In genomic region chr8:22410688-22411281, GRCm38 (mm10) we compare ENCODE assay signal across 8 mouse cellular contexts. TPM values are rescaled to one million over a fixed set of nuclear protein-coding genes. Genes with fewer than 3 reads are reported as not detected.
DNase-seq lines count a peak whose midpoint lies in the region; ATAC-seq and TF ChIP-seq lines count a peak whose summit lies in the region.

No protein-coding gene starts in this region.

- 0 out of 2 replicates have a peak, but pooled peaks have one; percentile 18 for ATAC-seq in kidney, postnatal 0 days (replicated peaks; ENCODE audit: low FRiP score, low read depth)
- peak; percentile 56 for ATAC-seq in intestine, embryonic 16.5 days

- no peaks in the 10 kb centered on the region for H3K27me3 ChIP-seq in kidney, postnatal 0 days (ENCODE audit: insufficient read depth, low read length)
- H3K27me3 ChIP-seq in embryonic facial prominence, embryonic 10.5 days (replicated peaks; ENCODE audit: low read depth, poor library complexity, severe bottlenecking): no peaks in the 10 kb centered on the region
- H3K27me3 ChIP-seq in intestine, embryonic 16.5 days (replicated peaks; ENCODE audit: control insufficient read depth, insufficient read depth, low read length): no peaks in the 10 kb centered on the region
- H3K27me3 ChIP-seq in myocyte (ENCODE audit: control insufficient read depth, insufficient read depth, insufficient read length): no peaks in the 10 kb centered on the region

- DNase-seq in kidney, postnatal 0 days (ENCODE audit: low spot score): no peak
- DNase-seq in kidney, adult 9 months: no peak
- DNase-seq in embryonic facial prominence, embryonic 10.5 days (ENCODE audit: low spot score): no peak
- DNase-seq in cerebellum, adult 11 months: no peak
- no peak for DNase-seq in adrenal gland, postnatal 25 days
- DNase-seq in urinary bladder, postnatal 14 days (ENCODE audit: low spot score): no peak

- H3K4me2 ChIP-seq in kidney, postnatal 0 days (ENCODE audit: low read length): peak overlapping the region; percentile 65
- H3K4me2 ChIP-seq in intestine, embryonic 16.5 days (ENCODE audit: low read depth, low read length): peak overlapping the region; percentile 71
- H3K4me2 ChIP-seq in myocyte (ENCODE audit: low read depth): peak overlapping the region; percentile 72

- peak overlapping the region; percentile 63 for H3K4me3 ChIP-seq in kidney, postnatal 0 days (replicated peaks; ENCODE audit: low read depth, low read length)
- peak overlapping the region; percentile 90 for H3K4me3 ChIP-seq in embryonic facial prominence, embryonic 10.5 days
- H3K4me3 ChIP-seq in intestine, embryonic 16.5 days (ENCODE audit: low read length): peak overlapping the region; percentile 96
- H3K4me3 ChIP-seq in myocyte: peak overlapping the region; percentile 53

- peak overlapping the region; percentile 37 for H3ac ChIP-seq in myocyte (ENCODE audit: control insufficient read depth, insufficient read length)

- WGBS in kidney, postnatal 0 days: 12% methylated on average over 16 of the region's 16 CpGs
- WGBS in embryonic facial prominence, embryonic 10.5 days: 18% methylated on average over 16 of the region's 16 CpGs
- WGBS in intestine, embryonic 16.5 days: 13% methylated on average over 16 of the region's 16 CpGs

- H3K4me1 ChIP-seq in kidney, postnatal 0 days (replicated peaks; ENCODE audit: insufficient read depth, low read length): 0 out of 2 replicates have a peak, but pooled peaks cover 6% of the 10 kb centered on the region
- peaks cover 10% of the 10 kb centered on the region for H3K4me1 ChIP-seq in embryonic facial prominence, embryonic 10.5 days
- peaks cover 9% of the 10 kb centered on the region for H3K4me1 ChIP-seq in intestine, embryonic 16.5 days (ENCODE audit: control insufficient read depth, insufficient read depth, low read length)

- no peak for TF ChIP-seq CTCF in kidney, postnatal 0 days (IDR thresholded peaks at IDR 0.05; ENCODE audit: low read depth)

- peaks cover 26% of the 10 kb centered on the region for H3K79me2 ChIP-seq in myocyte (ENCODE audit: control insufficient read depth, insufficient read depth)

- TF ChIP-seq POLR2A in myocyte (IDR thresholded peaks at IDR 0.05; ENCODE audit: insufficient read length, low read depth): no peak

- H3K9ac ChIP-seq in kidney, postnatal 0 days (ENCODE audit: low read depth, low read length): peak overlapping the region; percentile 63
- H3K9ac ChIP-seq in intestine, embryonic 16.5 days (ENCODE audit: low read depth, low read length): peak overlapping the region; percentile 96

- H3K36me3 ChIP-seq in kidney, postnatal 0 days (ENCODE audit: insufficient read depth, low read length): peaks cover 3% of the 10 kb centered on the region; the same call in 1 of the 2 replicates
- H3K36me3 ChIP-seq in embryonic facial prominence, embryonic 10.5 days (replicated peaks): peaks cover 12% of the 10 kb centered on the region
- peaks cover 2% of the 10 kb centered on the region; the same call in 1 of the 2 replicates for H3K36me3 ChIP-seq in intestine, embryonic 16.5 days (ENCODE audit: control insufficient read depth, insufficient read depth, low read length)
- peaks cover 5% of the 10 kb centered on the region for H3K36me3 ChIP-seq in myocyte (ENCODE audit: control insufficient read depth, insufficient read depth)

- H3K9me3 ChIP-seq in kidney, postnatal 0 days (replicated peaks; ENCODE audit: low read length): no peaks in the 10 kb centered on the region
- no peaks in the 10 kb centered on the region for H3K9me3 ChIP-seq in embryonic facial prominence, embryonic 10.5 days
- H3K9me3 ChIP-seq in intestine, embryonic 16.5 days (ENCODE audit: control insufficient read depth, low read length): no peaks in the 10 kb centered on the region

- no peak overlapping the region for H3K27ac ChIP-seq in kidney, postnatal 0 days
- H3K27ac ChIP-seq in embryonic facial prominence, embryonic 10.5 days (replicated peaks): peak overlapping the region; percentile 89
- peak overlapping the region; percentile 78 for H3K27ac ChIP-seq in intestine, embryonic 16.5 days (ENCODE audit: low read length)

TF ChIP-seq in myocyte, 11 proteins besides CTCF, POLR2A, EP300 and RAD21:
- TF ChIP-seq SRF (IDR thresholded peaks at IDR 0.05; ENCODE audit: control insufficient read depth, insufficient read length, low read depth): no peak
- no peak for TF ChIP-seq REST (IDR thresholded peaks at IDR 0.05; ENCODE audit: insufficient read depth, insufficient read length)
- no peak for TF ChIP-seq MYOG (IDR thresholded peaks at IDR 0.05; ENCODE audit: control insufficient read depth in 1 of 3, insufficient read depth in 1 of 3, insufficient read length in 2 of 3, low read depth in 2 of 3)
- TF ChIP-seq USF1 (IDR thresholded peaks at IDR 0.05; ENCODE audit: low read depth): no peak

RNA-seq across cellular contexts. Expression of gene Mrps31, which starts 0.4 kb away (rescaled TPM):
- polyA plus RNA-seq in kidney, postnatal 0 days (2015; fragmentation: Nextera tagmentation; extraction: Ambion mirVana): 48.4 and 49.4 TPM in 2 replicates
- 42.4 and 43.2 TPM in 2 replicates for polyA plus RNA-seq in embryonic facial prominence, embryonic 10.5 days (2016; fragmentation: Nextera tagmentation; extraction: Ambion mirVana)
- 73.0 and 78.7 TPM in 2 replicates for polyA plus RNA-seq in intestine, embryonic 16.5 days (2015; fragmentation: Nextera tagmentation; extraction: Ambion mirVana)
- polyA plus RNA-seq in myocyte (2012; fragmentation: generic; extraction: Trizol): 16.5 TPM
- 33.6 and 38.0 TPM in 2 replicates for total RNA-seq in adrenal gland, postnatal 25 days (2021)

RNA-seq across cellular contexts. Expression of gene Slc25a15, which starts 12.4 kb away (rescaled TPM):
- polyA plus RNA-seq in kidney, postnatal 0 days (2015; fragmentation: Nextera tagmentation; extraction: Ambion mirVana): 23.8 and 27.3 TPM in 2 replicates
- 16.3 and 18.0 TPM in 2 replicates for polyA plus RNA-seq in embryonic facial prominence, embryonic 10.5 days (2016; fragmentation: Nextera tagmentation; extraction: Ambion mirVana)
- 129 and 148 TPM in 2 replicates for polyA plus RNA-seq in intestine, embryonic 16.5 days (2015; fragmentation: Nextera tagmentation; extraction: Ambion mirVana)
- polyA plus RNA-seq in myocyte (2012; fragmentation: generic; extraction: Trizol): 3.4 TPM
- 16.7 and 18.3 TPM in 2 replicates for total RNA-seq in adrenal gland, postnatal 25 days (2021)
